Mouse (Mus musculus): ENCODE results near the gene 1700010I14Rik. TPM values are rescaled to one million over a fixed set of nuclear protein-coding genes. Genes with fewer than 3 reads are reported as not detected.
A peak's percentile ranks its signal among the peaks of the same experiment; 100 is the strongest.

Gene 1700010I14Rik
- polyA plus RNA-seq, 1 experiment, result not detected

GRCm38 (mm10) chr17:9031241-9032141 is 43.4 kb downstream of the 1700010I14Rik start:
- no peaks in the 10 kb centered on the region for H3K4me1 ChIP-seq (ENCODE audit: control insufficient read depth, insufficient read depth, low read length)
- H3K4me3 ChIP-seq (ENCODE audit: low read depth, low read length), result no peak overlapping the region
- TF ChIP-seq POLR2A (IDR thresholded peaks at IDR 0.05; ENCODE audit: insufficient read depth, low read length) (no peak), CTCF (IDR thresholded peaks at IDR 0.05; ENCODE audit: low read depth, low read length) (peak; percentile 89), EP300 (IDR thresholded peaks at IDR 0.05; ENCODE audit: insufficient read depth, low read depth, low read length) (no peak)

DNA sequence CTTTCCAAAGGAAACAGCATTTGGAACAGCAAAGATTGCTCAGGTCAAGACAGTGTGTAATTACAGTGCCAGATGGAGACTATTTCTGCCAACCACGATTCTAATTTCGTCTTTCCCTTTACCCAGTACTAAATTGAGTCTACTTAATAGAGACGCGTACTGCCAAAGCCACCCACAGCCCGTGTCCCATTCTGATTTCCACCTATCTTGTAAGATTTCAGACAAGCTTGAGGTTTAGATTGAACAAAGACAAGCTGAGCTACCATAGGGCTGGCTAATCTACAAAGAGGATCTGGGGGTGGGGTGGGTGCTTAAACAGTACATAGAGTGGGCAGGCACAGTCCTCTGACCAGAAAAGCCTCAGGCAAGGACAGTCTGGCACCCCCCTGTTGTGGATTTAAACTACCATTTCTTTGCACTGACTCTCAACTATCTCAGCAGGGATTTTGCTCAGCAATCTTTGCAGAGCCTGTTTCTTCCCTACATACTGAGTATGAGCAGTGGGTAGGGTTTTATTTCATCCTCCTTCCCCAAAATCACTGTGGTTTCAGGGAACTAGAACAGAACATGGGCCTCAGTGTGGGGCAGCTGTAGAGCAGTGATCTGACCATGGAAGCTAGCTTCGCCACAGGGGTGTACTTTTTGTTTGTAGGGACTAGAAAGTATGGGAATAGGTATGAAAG is 44.4 kb downstream of the 1700010I14Rik start:
- no peaks in the 10 kb centered on the region for H3K4me1 ChIP-seq (ENCODE audit: control insufficient read depth, insufficient read depth, low read length)
- H3K36me3 ChIP-seq (ENCODE audit: control insufficient read depth, insufficient read depth, low read length, poor library complexity, severe bottlenecking), result no peaks in the 10 kb centered on the region
- no peak for TF ChIP-seq CTCF (IDR thresholded peaks at IDR 0.05; ENCODE audit: low read depth, low read length)
- TF ChIP-seq POLR2A (IDR thresholded peaks at IDR 0.05; ENCODE audit: insufficient read depth, low read length), result no peak
- TF ChIP-seq EP300 (IDR thresholded peaks at IDR 0.05; ENCODE audit: insufficient read depth, low read depth, low read length), result no peak
- no peak overlapping the region for H3K9ac ChIP-seq (ENCODE audit: low read depth, poor library complexity, severe bottlenecking)
- H3K27ac ChIP-seq (ENCODE audit: insufficient read depth, low read length), result no peak overlapping the region
- H3K27me3 ChIP-seq (ENCODE audit: control insufficient read depth, insufficient read depth, low read length, poor library complexity, severe bottlenecking), result no peaks in the 10 kb centered on the region; the same call in 1 of the 2 replicates
- H3K9me3 ChIP-seq (replicated peaks; ENCODE audit: control insufficient read depth, insufficient read depth, low read length, poor library complexity, severe bottlenecking), result 0 out of 2 replicates have a peak, but pooled peaks cover 4% of the 10 kb centered on the region
- no peak overlapping the region for H3K4me3 ChIP-seq (ENCODE audit: low read depth, low read length)

More at GRCm38 (mm10) chr17:9031241-9032141, 43.4 kb downstream of the 1700010I14Rik start:
- Histone ChIP-seq H3K9ac (ENCODE audit: low read depth, poor library complexity, severe bottlenecking) (no peak overlapping the region), H3K9me3 (replicated peaks; ENCODE audit: control insufficient read depth, insufficient read depth, low read length, poor library complexity, severe bottlenecking) (no peaks in the 10 kb centered on the region), H3K27ac (ENCODE audit: insufficient read depth, low read length) (no peak overlapping the region), H3K36me3 (ENCODE audit: control insufficient read depth, insufficient read depth, low read length, poor library complexity, severe bottlenecking) (no peaks in the 10 kb centered on the region), H3K27me3 (ENCODE audit: control insufficient read depth, insufficient read depth, low read length, poor library complexity, severe bottlenecking) (no peaks in the 10 kb centered on the region; the same call in 1 of the 2 replicates)

- Histone ChIP-seq H3K9me3 (replicated peaks; ENCODE audit: control insufficient read depth, insufficient read depth, low read length, poor library complexity, severe bottlenecking) (peaks cover 9% of the 10 kb centered on the region; the same call in 1 of the 2 replicates), H3K4me3 (ENCODE audit: low read depth, low read length) (no peak overlapping the region), H3K9ac (ENCODE audit: low read depth, poor library complexity, severe bottlenecking) (no peak overlapping the region), H3K4me1 (ENCODE audit: control insufficient read depth, insufficient read depth, low read length) (no peaks in the 10 kb centered on the region), H3K36me3 (ENCODE audit: control insufficient read depth, insufficient read depth, low read length, poor library complexity, severe bottlenecking) (no peaks in the 10 kb centered on the region), H3K27ac (ENCODE audit: insufficient read depth, low read length) (no peak overlapping the region), H3K27me3 (ENCODE audit: control insufficient read depth, insufficient read depth, low read length, poor library complexity, severe bottlenecking) (no peaks in the 10 kb centered on the region; the same call in 1 of the 2 replicates)
- TF ChIP-seq CTCF (IDR thresholded peaks at IDR 0.05; ENCODE audit: low read depth, low read length) (no peak), EP300 (IDR thresholded peaks at IDR 0.05; ENCODE audit: insufficient read depth, low read depth, low read length) (no peak), POLR2A (IDR thresholded peaks at IDR 0.05; ENCODE audit: insufficient read depth, low read length) (no peak)
These were observed 45.4 kb downstream of the 1700010I14Rik start for GRCm38 (mm10) chr17:9033511-9033910.

- peaks cover 9% of the 10 kb centered on the region; the same call in 1 of the 2 replicates for H3K9me3 ChIP-seq (replicated peaks; ENCODE audit: control insufficient read depth, insufficient read depth, low read length, poor library complexity, severe bottlenecking)
- no peaks in the 10 kb centered on the region; the same call in 1 of the 2 replicates for H3K27me3 ChIP-seq (ENCODE audit: control insufficient read depth, insufficient read depth, low read length, poor library complexity, severe bottlenecking)
- H3K4me1 ChIP-seq (ENCODE audit: control insufficient read depth, insufficient read depth, low read length), result no peaks in the 10 kb centered on the region
- TF ChIP-seq CTCF (IDR thresholded peaks at IDR 0.05; ENCODE audit: low read depth, low read length), result no peak
- TF ChIP-seq EP300 (IDR thresholded peaks at IDR 0.05; ENCODE audit: insufficient read depth, low read depth, low read length), result no peak
- no peak for TF ChIP-seq POLR2A (IDR thresholded peaks at IDR 0.05; ENCODE audit: insufficient read depth, low read length)
- no peak overlapping the region for H3K4me3 ChIP-seq (ENCODE audit: low read depth, low read length)
- no peaks in the 10 kb centered on the region for H3K36me3 ChIP-seq (ENCODE audit: control insufficient read depth, insufficient read depth, low read length, poor library complexity, severe bottlenecking)
- no peak overlapping the region for H3K9ac ChIP-seq (ENCODE audit: low read depth, poor library complexity, severe bottlenecking)
- H3K27ac ChIP-seq (ENCODE audit: insufficient read depth, low read length), result no peak overlapping the region
These were observed 47.6 kb downstream of the 1700010I14Rik start for GRCm38 (mm10) chr17:9035561-9036348.

GRCm38 (mm10) chr17:9042723-9043122 is 54.6 kb downstream of the 1700010I14Rik start:
- Histone ChIP-seq H3K27me3 (ENCODE audit: control insufficient read depth, insufficient read depth, low read length, poor library complexity, severe bottlenecking) (no peaks in the 10 kb centered on the region), H3K27ac (ENCODE audit: insufficient read depth, low read length) (no peak overlapping the region), H3K9me3 (replicated peaks; ENCODE audit: control insufficient read depth, insufficient read depth, low read length, poor library complexity, severe bottlenecking) (peaks cover 3% of the 10 kb centered on the region; the same call in 1 of the 2 replicates), H3K36me3 (ENCODE audit: control insufficient read depth, insufficient read depth, low read length, poor library complexity, severe bottlenecking) (no peaks in the 10 kb centered on the region), H3K9ac (ENCODE audit: low read depth, poor library complexity, severe bottlenecking) (no peak overlapping the region), H3K4me1 (ENCODE audit: control insufficient read depth, insufficient read depth, low read length) (no peaks in the 10 kb centered on the region), H3K4me3 (ENCODE audit: low read depth, low read length) (no peak overlapping the region)
- TF ChIP-seq POLR2A (IDR thresholded peaks at IDR 0.05; ENCODE audit: insufficient read depth, low read length), result no peak
- no peak for TF ChIP-seq EP300 (IDR thresholded peaks at IDR 0.05; ENCODE audit: insufficient read depth, low read depth, low read length)
- peak; percentile 14 for TF ChIP-seq CTCF (IDR thresholded peaks at IDR 0.05; ENCODE audit: low read depth, low read length)

Measured in ES-Bruce4 (cell line).